Mouse (Mus musculus): ENCODE measurements around the gene Lrrc30. TPM values are rescaled to one million over a fixed set of nuclear protein-coding genes. Genes with fewer than 3 reads are reported as not detected.
A peak's percentile ranks its signal among the peaks of the same experiment; 100 is the strongest.

The Lrrc30 gene
- polyA plus RNA-seq, 1 experiment, result not detected

GRCm38 (mm10) chr17:67602556-67602955, 30.0 kb downstream of the Lrrc30 start:
- Histone ChIP-seq H3K4me3 (ENCODE audit: control insufficient read depth, insufficient read depth, low read length) (no peak overlapping the region), H3K4me1 (replicated peaks; ENCODE audit: control insufficient read depth, insufficient read depth, low read length) (no peaks in the 10 kb centered on the region), H3K27ac (ENCODE audit: control insufficient read depth, insufficient read depth, low read length) (no peak overlapping the region), H3K36me3 (ENCODE audit: control insufficient read depth, insufficient read depth, low read length) (no peaks in the 10 kb centered on the region), H3K27me3 (ENCODE audit: control insufficient read depth, insufficient read depth, low read length) (no peaks in the 10 kb centered on the region)
- DNase-seq, result no peak
- TF ChIP-seq POLR2A (IDR thresholded peaks at IDR 0.05; ENCODE audit: control insufficient read depth, extremely low read depth, insufficient read depth, low read length, poor library complexity), result no peak
- TF ChIP-seq CTCF (IDR thresholded peaks at IDR 0.05; ENCODE audit: borderline replicate concordance, control insufficient read depth, extremely low read depth, insufficient read depth, low read length, poor library complexity), result no peak
- 93% methylated on average over 4 of the region's 4 CpGs for WGBS

GRCm38 (mm10) chr17:67584937-67585579, 47.5 kb downstream of the Lrrc30 start:
- H3K4me1 ChIP-seq (replicated peaks; ENCODE audit: control insufficient read depth, insufficient read depth, low read length), result no peaks in the 10 kb centered on the region
- 20% methylated on average over 6 of the region's 6 CpGs for WGBS
- H3K27ac ChIP-seq (ENCODE audit: control insufficient read depth, insufficient read depth, low read length), result no peak overlapping the region
- peak; percentile 42 for DNase-seq
- TF ChIP-seq CTCF (IDR thresholded peaks at IDR 0.05; ENCODE audit: borderline replicate concordance, control insufficient read depth, extremely low read depth, insufficient read depth, low read length, poor library complexity) (no peak), POLR2A (IDR thresholded peaks at IDR 0.05; ENCODE audit: control insufficient read depth, extremely low read depth, insufficient read depth, low read length, poor library complexity) (no peak)
- H3K36me3 ChIP-seq (ENCODE audit: control insufficient read depth, insufficient read depth, low read length), result no peaks in the 10 kb centered on the region
- no peaks in the 10 kb centered on the region for H3K27me3 ChIP-seq (ENCODE audit: control insufficient read depth, insufficient read depth, low read length)
- H3K4me3 ChIP-seq (ENCODE audit: control insufficient read depth, insufficient read depth, low read length), result no peak overlapping the region

GRCm38 (mm10) chr17:67584533-67584932, 48.0 kb downstream of the Lrrc30 start:
- Histone ChIP-seq H3K27ac (ENCODE audit: control insufficient read depth, insufficient read depth, low read length) (no peak overlapping the region), H3K27me3 (ENCODE audit: control insufficient read depth, insufficient read depth, low read length) (no peaks in the 10 kb centered on the region), H3K4me1 (replicated peaks; ENCODE audit: control insufficient read depth, insufficient read depth, low read length) (no peaks in the 10 kb centered on the region), H3K4me3 (ENCODE audit: control insufficient read depth, insufficient read depth, low read length) (no peak overlapping the region), H3K36me3 (ENCODE audit: control insufficient read depth, insufficient read depth, low read length) (no peaks in the 10 kb centered on the region)
- WGBS, result 79% methylated on average over 7 of the region's 7 CpGs
- DNase-seq, result no peak
- no peak for TF ChIP-seq POLR2A (IDR thresholded peaks at IDR 0.05; ENCODE audit: control insufficient read depth, extremely low read depth, insufficient read depth, low read length, poor library complexity)
- TF ChIP-seq CTCF (IDR thresholded peaks at IDR 0.05; ENCODE audit: borderline replicate concordance, control insufficient read depth, extremely low read depth, insufficient read depth, low read length, poor library complexity), result no peak

GRCm38 (mm10) chr17:67583422-67583821, 49.1 kb downstream of the Lrrc30 start:
- H3K36me3 ChIP-seq (ENCODE audit: control insufficient read depth, insufficient read depth, low read length), result no peaks in the 10 kb centered on the region
- WGBS, result 23% methylated on average over 7 of the region's 7 CpGs
- TF ChIP-seq POLR2A (IDR thresholded peaks at IDR 0.05; ENCODE audit: control insufficient read depth, extremely low read depth, insufficient read depth, low read length, poor library complexity) (no peak), CTCF (IDR thresholded peaks at IDR 0.05; ENCODE audit: borderline replicate concordance, control insufficient read depth, extremely low read depth, insufficient read depth, low read length, poor library complexity) (no peak)
- H3K4me1 ChIP-seq (replicated peaks; ENCODE audit: control insufficient read depth, insufficient read depth, low read length), result no peaks in the 10 kb centered on the region
- H3K4me3 ChIP-seq (ENCODE audit: control insufficient read depth, insufficient read depth, low read length), result no peak overlapping the region
- H3K27ac ChIP-seq (ENCODE audit: control insufficient read depth, insufficient read depth, low read length), result no peak overlapping the region
- no peaks in the 10 kb centered on the region for H3K27me3 ChIP-seq (ENCODE audit: control insufficient read depth, insufficient read depth, low read length)
- no peak for DNase-seq

- Histone ChIP-seq H3K27ac (ENCODE audit: control insufficient read depth, insufficient read depth, low read length) (no peak overlapping the region), H3K27me3 (ENCODE audit: control insufficient read depth, insufficient read depth, low read length) (no peaks in the 10 kb centered on the region), H3K36me3 (ENCODE audit: control insufficient read depth, insufficient read depth, low read length) (no peaks in the 10 kb centered on the region), H3K4me3 (ENCODE audit: control insufficient read depth, insufficient read depth, low read length) (no peak overlapping the region), H3K4me1 (replicated peaks; ENCODE audit: control insufficient read depth, insufficient read depth, low read length) (no peaks in the 10 kb centered on the region)
- TF ChIP-seq POLR2A (IDR thresholded peaks at IDR 0.05; ENCODE audit: control insufficient read depth, extremely low read depth, insufficient read depth, low read length, poor library complexity) (no peak), CTCF (IDR thresholded peaks at IDR 0.05; ENCODE audit: borderline replicate concordance, control insufficient read depth, extremely low read depth, insufficient read depth, low read length, poor library complexity) (no peak)
- 80% methylated on average over 4 of the region's 4 CpGs for WGBS
- DNase-seq, result no peak
Measured at GRCm38 (mm10) chr17:67582681-67583356, 49.7 kb downstream of the Lrrc30 start.

GRCm38 (mm10) chr17:67581839-67582238, 50.7 kb downstream of the Lrrc30 start:
- no peaks in the 10 kb centered on the region for H3K27me3 ChIP-seq (ENCODE audit: control insufficient read depth, insufficient read depth, low read length)
- H3K36me3 ChIP-seq (ENCODE audit: control insufficient read depth, insufficient read depth, low read length), result no peaks in the 10 kb centered on the region
- DNase-seq, result no peak
- no peak overlapping the region for H3K27ac ChIP-seq (ENCODE audit: control insufficient read depth, insufficient read depth, low read length)
- H3K4me3 ChIP-seq (ENCODE audit: control insufficient read depth, insufficient read depth, low read length), result no peak overlapping the region
- TF ChIP-seq POLR2A (IDR thresholded peaks at IDR 0.05; ENCODE audit: control insufficient read depth, extremely low read depth, insufficient read depth, low read length, poor library complexity) (no peak), CTCF (IDR thresholded peaks at IDR 0.05; ENCODE audit: borderline replicate concordance, control insufficient read depth, extremely low read depth, insufficient read depth, low read length, poor library complexity) (no peak)
- no peaks in the 10 kb centered on the region for H3K4me1 ChIP-seq (replicated peaks; ENCODE audit: control insufficient read depth, insufficient read depth, low read length)
- WGBS, result 78% methylated on average over 5 of the region's 5 CpGs

Other genes starting within 250 kb of the Lrrc30 start
- gene Lama1, start 64.5 kb upstream of the Lrrc30 start, polyA plus RNA-seq (2012; rRNA removed), result 0.28 and 0.87 TPM in 2 replicates